Mouse (Mus musculus) cerebellum, adult 2 months (tissue): ENCODE results near the gene Mn1. TPM values are rescaled to one million over a fixed set of nuclear protein-coding genes. Genes with fewer than 3 reads are reported as not detected.

Source experiments
- DNase-seq, 2 experiments: peaks; one replicate each; pipeline ENCODE4 v3.0.0; 2021
- H3K27ac ChIP-seq: fragments of 200-500 bp; 2 replicates; pipeline ENCODE4 v1.5.1; 2012; ENCODE audit warnings: low read length, control low read depth, inconsistent platforms; ENCODE audit not compliant: insufficient read depth
- H3K27me3 ChIP-seq: fragments of 200-500 bp; 2 replicates; pipeline ENCODE4 v1.6.1; 2012; ENCODE audit warnings: inconsistent platforms, mild to moderate bottlenecking, low read length, moderate library complexity; ENCODE audit not compliant: control insufficient read depth, insufficient read depth
- H3K4me1 ChIP-seq: fragments of 200-500 bp; 2 replicates; pipeline ENCODE4 v1.6.1; 2011; ENCODE audit warnings: low read length; ENCODE audit not compliant: control insufficient read depth, insufficient read depth
- H3K4me3 ChIP-seq: fragments of 200-500 bp; replicated peaks from 2 replicates; pipeline ENCODE3; 2011; ENCODE audit warnings: mild to moderate bottlenecking, low read depth, low read length, control low read depth; ENCODE audit not compliant: insufficient read depth
- CTCF ChIP-seq: fragments of 200-500 bp; IDR thresholded peaks from 2 replicates; pipeline ENCODE4 v1.5.1; 2011; ENCODE audit warnings: low read depth, mild to moderate bottlenecking, control low read depth, low read length, moderate library complexity, borderline replicate concordance; ENCODE audit not compliant: insufficient read depth
- POLR2A ChIP-seq: fragments of 200-500 bp; IDR thresholded peaks from 2 replicates; pipeline ENCODE4 v1.6.1; 2011; ENCODE audit warnings: low read length, control low read depth, borderline replicate concordance; ENCODE audit not compliant: insufficient read depth
- WGBS: fragments of 180-500 bp; shearing (Covaris S2); methylation state at CpG from one replicate; pipeline ENCODE4 v1.1.7; 2018; 5-methylcytosine and 5-hydroxymethylcytosine counted together
- polyA plus RNA-seq: library from polyadenylated mRNA; depleted of rRNA; stranded (reverse); fragments of >200 nt; gene quantifications from 2 replicates; pipeline ENCODE4 v1.2.3, GENCODE M21; 2012

Gene Mn1
- polyA plus RNA-seq, 1 experiment, result 3.3 TPM

DNA sequence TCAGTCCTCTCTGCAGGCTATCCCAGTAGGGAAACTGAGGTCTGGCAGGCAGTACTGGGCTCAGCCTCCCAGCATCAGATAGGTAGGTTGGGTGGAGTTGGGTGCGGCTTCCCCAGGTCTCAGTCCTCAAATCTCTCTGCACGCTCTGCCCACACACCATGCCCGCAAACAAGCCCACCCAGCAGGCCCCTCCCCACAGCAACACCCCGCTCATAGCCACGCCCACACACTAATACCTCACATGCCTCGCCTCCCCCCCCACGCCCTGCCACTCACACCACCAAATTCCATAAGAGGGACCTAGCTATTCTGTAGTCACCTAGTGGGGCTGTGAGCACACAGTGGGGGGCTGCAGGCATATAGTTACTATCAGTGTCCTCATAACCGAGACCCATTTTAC, 21.7 kb downstream of the Mn1 start:
- no peak for TF ChIP-seq CTCF
- H3K4me3 ChIP-seq, result no peak overlapping the region
- no peak overlapping the region for H3K27ac ChIP-seq
- no peaks in the 10 kb centered on the region for H3K4me1 ChIP-seq
- DNase-seq, result no peak
- WGBS, result 83% methylated on average over 8 of the region's 8 CpGs
- no peaks in the 10 kb centered on the region for H3K27me3 ChIP-seq

DNA sequence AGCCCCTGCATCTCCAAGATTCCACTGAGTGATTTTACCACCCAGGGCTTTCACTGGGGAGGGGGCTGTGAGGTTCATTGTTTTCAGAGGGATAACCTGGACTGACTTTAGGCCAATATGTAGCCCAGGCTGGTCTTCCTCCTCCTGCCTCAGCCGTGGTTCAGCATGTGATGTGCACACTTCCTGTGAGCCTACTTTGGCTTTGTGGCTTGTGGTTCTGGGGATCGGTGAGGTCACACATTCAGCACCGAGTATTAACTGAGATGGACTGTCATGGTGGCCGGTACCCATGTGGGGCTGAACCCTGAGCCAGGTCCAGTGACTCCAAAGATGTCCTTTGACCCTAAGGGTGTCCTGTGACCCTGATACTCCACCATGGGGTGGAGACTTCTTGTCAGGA, 23.1 kb downstream of the Mn1 start:
- Histone ChIP-seq H3K4me3 (no peak overlapping the region), H3K27ac (no peak overlapping the region), H3K27me3 (no peaks in the 10 kb centered on the region), H3K4me1 (no peaks in the 10 kb centered on the region)
- WGBS, result 79% methylated on average over 4 of the region's 4 CpGs
- TF ChIP-seq POLR2A (no peak), CTCF (no peak)
- DNase-seq, result no peak

DNA sequence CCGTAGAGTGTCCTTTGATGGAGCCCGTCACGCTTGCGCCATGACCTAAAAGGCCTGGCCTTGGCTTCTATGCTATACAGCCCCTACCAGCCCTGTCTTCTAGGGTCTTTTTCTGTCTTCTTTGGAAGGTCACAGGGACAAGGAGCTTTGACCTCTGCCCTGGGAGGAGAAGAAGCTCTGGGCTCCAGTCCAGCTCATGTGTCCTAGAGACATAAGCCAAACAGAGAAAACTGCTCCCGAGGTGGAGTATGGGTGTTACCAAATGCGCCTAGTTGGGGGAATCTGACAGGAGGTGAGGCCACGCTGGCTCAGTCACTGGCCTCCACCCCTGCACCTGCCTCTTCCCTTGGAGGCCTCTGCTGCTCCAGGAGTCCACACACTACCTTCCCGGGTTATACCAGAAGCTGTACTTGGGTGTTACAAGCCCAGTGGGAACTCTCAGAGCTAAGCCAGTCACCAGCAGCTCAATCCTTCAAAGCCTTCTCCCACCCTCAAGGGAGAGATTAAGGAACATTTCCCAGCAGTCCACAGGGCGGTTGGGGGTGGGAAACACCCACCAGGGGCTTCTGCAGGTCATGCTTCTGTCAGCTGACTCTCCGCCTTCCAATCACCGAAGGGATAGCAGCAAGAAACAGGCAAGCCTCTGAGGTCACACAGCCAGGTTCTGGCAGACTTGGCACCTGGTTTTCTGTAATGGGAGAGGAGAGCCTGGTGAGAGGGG, 25.1 kb downstream of the Mn1 start:
- H3K4me1 ChIP-seq, result no peaks in the 10 kb centered on the region
- no peak overlapping the region for H3K4me3 ChIP-seq
- no peak overlapping the region for H3K27ac ChIP-seq
- DNase-seq, result no peak
- no peaks in the 10 kb centered on the region for H3K27me3 ChIP-seq
- WGBS, result 68% methylated on average over 11 of the region's 11 CpGs
- TF ChIP-seq POLR2A, result no peak
- TF ChIP-seq CTCF, result no peak

DNA sequence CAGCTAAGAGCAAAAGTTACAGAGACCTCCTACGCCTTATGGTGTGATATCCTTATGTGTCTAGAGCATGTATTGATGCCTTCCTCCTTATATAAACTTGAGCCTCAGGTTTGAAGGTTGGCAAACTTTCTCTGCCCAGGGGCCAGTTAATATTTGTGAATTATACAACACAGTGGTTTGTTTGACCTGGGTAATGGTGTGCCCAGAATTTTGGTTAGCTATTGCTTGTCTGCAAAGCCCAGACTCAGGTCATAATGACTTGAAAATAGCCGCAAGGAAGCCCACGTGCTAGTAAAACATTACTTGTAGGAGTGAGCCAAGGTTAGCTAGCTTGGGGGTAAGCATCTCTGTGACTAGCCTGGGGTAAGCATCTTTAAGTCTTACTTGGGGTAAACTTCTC, 26.5 kb downstream of the Mn1 start:
- Histone ChIP-seq H3K27me3 (no peaks in the 10 kb centered on the region), H3K4me3 (no peak overlapping the region), H3K27ac (no peak overlapping the region), H3K4me1 (no peaks in the 10 kb centered on the region)
- TF ChIP-seq POLR2A (no peak), CTCF (no peak)
- DNase-seq, result no peak
- 86% methylated on average over 3 of the region's 3 CpGs for WGBS

DNA sequence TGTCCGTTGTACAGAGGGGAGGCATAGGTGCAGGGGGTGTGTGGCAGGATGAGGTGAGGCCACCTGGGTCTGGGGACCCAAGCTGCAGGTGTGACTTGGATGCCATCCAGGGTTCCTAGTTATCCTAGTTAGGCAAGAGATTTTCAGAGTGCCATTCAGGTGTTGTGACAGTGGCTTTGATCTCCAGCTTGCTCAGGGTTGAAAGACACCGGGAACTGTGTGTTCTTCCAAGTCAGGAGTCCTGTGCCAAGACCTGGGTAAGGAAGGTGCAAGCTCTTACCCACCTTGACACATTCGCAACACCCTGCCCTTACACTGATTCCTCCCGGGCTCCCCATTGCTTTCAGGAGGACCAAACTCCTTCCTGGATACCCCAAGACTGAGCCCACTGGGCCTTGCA, 27.2 kb downstream of the Mn1 start:
- 81% methylated on average over 4 of the region's 4 CpGs for WGBS
- no peak overlapping the region for H3K4me3 ChIP-seq
- no peak overlapping the region for H3K27ac ChIP-seq
- TF ChIP-seq CTCF (no peak), POLR2A (no peak)
- no peak for DNase-seq
- H3K4me1 ChIP-seq, result no peaks in the 10 kb centered on the region
- H3K27me3 ChIP-seq, result no peaks in the 10 kb centered on the region

DNA sequence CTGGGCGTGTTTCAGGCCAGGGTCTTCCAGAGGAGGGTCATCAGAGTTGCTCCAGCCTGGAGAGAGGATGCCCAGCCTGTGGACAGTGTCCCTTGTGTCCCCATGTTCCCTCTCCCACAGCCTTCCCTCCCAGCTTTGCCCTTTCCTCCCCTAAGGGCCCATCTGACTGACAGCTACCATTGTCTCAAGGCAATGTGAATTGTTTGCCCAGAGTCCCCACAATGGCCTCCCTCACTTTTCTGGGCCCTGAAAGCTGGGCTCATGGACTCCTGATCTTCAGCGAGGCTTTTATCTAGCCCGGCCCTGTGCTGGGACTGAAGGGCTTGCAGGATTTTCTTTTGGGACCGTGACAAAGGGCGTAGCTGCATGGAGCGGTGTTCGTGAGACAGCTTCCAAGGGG, 29.5 kb downstream of the Mn1 start:
- 73% methylated on average over 7 of the region's 7 CpGs for WGBS
- DNase-seq, result no peak
- TF ChIP-seq CTCF (no peak), POLR2A (no peak)
- Histone ChIP-seq H3K27ac (no peak overlapping the region), H3K27me3 (no peaks in the 10 kb centered on the region), H3K4me1 (no peaks in the 10 kb centered on the region), H3K4me3 (no peak overlapping the region)

DNA sequence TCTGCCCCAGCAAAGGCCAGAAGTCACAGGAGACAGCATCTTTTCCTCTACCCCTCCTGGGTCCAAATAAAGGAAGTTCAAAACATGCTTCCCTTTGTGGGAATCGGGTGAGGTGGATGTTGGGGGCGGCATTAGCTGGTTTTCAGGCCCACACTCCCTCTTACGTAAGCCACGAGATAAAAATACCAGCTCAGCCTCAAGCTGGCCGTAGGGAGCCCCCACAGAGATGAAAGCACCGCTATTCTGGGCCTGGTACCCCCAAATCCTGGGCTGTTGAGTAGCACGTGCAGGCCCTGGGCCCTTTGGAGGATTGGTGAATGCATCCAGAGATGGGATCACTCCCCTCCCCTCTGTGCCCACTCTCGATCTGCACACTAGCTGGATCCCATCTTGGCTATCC, 32.5 kb downstream of the Mn1 start:
- no peak for DNase-seq
- no peaks in the 10 kb centered on the region for H3K27me3 ChIP-seq
- H3K27ac ChIP-seq, result no peak overlapping the region
- no peaks in the 10 kb centered on the region for H3K4me1 ChIP-seq
- no peak overlapping the region for H3K4me3 ChIP-seq
- WGBS, result 58% methylated on average over 8 of the region's 8 CpGs
- no peak for TF ChIP-seq POLR2A
- no peak for TF ChIP-seq CTCF

DNA sequence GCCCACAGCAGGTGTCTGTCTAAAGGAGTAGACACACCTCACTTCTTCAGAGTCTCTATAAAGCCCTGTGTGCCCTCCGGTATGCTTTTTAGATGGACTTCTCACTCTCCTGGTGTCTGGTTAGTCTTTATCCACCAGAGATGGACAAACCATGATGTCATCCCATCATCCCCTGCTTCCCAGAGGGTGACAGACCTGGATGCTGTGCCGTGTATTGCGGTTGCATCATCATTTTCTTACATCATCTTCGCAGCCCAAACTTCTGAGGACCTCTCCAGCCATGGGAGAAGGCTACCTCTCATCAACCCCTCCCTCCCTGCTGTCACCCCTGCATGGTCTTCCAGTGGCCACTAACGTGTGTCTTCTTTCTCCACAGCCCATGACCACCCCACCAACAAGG, 37.1 kb downstream of the Mn1 start:
- no peak for DNase-seq
- Histone ChIP-seq H3K27ac (no peak overlapping the region), H3K4me1 (no peaks in the 10 kb centered on the region), H3K27me3 (no peaks in the 10 kb centered on the region), H3K4me3 (no peak overlapping the region)
- TF ChIP-seq POLR2A (no peak), CTCF (no peak)
- 80% methylated on average over 5 of the region's 5 CpGs for WGBS
